Mouse (Mus musculus) megakaryocyte progenitor cell, adult 5-6 weeks (primary cell): Measurements from ENCODE around the gene Gm10570. TPM values are rescaled to one million over a fixed set of nuclear protein-coding genes. Genes with fewer than 3 reads are reported as not detected.

ENCODE experiments used
- ATAC-seq: replicated peaks from 2 replicates; pipeline ENCODE4 v1.8.0; 2016; ENCODE audit warnings: mild to moderate bottlenecking, moderate TSS enrichment, inconsistent platforms; ENCODE audit not compliant: poor library complexity
- total RNA-seq, 2 experiments: library from RNA; stranded (forward) in 1 of 2; stranded (reverse) in 1 of 2; fragments of 157-497, 149-512 nt in 1 of 2; fragments of 200-1000 nt in 1 of 2; gene quantifications; 2 replicates each; pipeline versions ENCODE4 v1.2.3 to v1.2.4; 2015 to 2017

Gene Gm10570
- total RNA-seq (2015) (not detected in 2 replicates), total RNA-seq (2017) (not detected in 2 replicates)

DNA sequence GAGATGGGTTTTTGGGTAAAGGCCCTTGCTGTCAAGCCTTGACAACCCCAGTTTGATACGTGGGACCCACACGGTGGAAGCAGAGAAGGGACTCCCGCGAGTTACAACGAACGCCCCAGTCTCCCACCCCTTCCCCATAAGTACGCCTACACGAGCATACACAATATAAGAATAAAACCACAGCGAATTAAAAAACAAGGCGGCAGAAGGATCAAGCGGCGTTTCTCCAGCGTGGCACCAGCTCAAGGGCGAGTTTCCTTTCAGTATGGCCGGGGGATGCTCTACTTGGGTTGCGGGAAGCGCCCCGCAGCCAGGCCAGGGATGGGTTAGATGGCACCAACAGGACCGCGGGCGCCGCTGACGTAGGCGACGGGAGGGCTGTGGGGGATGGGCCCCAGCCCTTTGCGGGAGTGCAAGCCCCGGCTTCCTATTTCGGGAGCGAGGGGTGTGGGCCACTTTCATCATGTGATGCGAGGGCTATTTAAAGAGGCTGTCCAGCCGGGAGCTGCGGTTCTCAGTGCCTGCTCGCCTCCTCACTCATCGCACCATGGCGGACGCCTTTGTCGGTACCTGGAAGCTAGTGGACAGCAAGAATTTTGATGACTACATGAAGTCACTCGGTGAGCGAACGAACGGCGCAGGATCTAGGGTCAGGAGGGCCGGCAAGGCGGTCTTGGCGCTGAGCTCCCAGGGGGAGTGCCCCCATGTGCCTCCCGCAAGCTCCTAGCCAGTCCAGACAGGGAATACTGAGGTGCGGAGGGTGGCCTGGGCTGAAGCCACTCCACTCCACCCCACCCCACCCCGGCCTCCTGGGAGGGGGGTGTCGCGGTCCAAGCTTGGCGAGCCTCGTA lies at the start of gene Gm10570, which contains the start of gene Fabp3:
Gm10570 (minus strand) TSS at position 444 of the 851 bp plus-strand sequence.
Fabp3 (plus strand) TSS at position 365 of the 851 bp plus-strand sequence.
- ATAC-seq = peak; percentile 10; the same call in 1 of the 2 replicates

DNA sequence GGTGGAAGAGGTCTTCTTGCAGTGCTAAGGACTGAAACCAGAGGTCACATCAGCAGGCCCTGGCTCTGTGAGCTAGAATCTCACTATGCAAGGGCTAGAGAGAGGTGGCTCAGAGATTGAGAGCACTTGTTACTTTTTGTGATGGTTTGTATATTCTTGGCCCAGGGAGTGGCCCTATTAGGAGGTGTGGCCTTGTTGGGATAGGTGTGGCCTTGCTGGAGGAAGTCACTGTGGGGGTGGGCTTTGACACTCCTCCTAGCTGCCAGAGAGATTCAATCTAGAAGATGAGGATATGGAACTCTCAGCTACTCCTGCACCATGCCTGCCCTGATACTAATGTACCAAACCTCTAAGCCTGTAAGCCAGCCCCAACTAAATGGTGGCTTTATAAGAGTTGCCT lies 49.5 kb upstream of the Gm10570 start:
- no peak for ATAC-seq

DNA sequence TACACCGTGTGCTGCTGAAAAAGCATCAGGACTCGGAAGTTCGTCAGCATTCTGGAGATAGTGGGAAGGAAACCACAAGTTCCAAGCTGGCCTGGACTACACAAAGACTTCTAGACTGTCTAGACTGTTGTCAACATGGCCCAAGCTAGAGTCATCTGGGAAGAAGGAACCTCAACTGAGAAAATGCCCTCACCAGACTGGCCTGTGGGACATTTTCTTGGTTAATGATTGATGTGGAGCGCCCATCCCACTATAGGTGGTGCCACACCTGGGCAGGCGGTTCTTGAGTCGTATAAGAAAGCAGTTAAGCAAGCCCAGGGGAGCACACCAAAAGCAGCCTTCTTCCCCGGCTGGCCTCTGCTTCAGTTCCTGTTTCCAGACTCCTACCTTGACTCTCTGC lies 44.1 kb upstream of the Gm10570 start:
- no peak for ATAC-seq

DNA sequence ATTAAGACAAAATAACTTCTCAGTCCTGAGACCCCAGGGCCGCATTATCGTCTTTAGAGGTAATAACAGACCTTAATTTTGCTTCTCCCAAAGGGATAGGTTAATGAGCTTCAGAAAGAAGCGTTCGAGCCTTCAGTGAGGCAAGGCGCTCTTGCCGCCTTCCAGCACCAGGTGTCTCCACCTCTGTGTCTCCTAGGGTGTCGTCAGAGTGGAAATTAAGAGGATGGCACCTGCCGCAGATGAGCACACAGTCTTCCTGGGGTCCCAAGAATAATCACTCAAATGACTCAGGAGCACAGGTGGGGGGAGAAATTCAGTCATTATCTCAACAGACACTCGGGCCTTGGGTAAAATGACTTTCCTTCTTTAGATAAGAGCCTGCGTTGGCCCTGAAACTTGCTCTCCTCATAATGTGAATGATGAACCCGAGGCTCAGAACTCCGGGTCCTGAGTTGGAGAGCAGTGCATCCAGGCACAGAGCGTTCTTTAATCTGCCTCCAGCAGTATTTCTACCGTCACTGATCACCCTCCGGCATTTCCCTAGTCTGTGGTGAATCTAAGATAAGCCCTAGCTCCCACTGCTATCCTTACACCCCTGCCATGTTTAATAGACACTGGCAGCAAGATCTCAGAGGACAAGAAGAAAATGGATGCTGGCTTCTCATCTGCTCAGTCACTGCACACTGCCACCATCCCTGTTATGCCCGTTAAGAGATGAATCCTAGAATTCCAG lies 42.4 kb upstream of the Gm10570 start:
- ATAC-seq = no peak

DNA sequence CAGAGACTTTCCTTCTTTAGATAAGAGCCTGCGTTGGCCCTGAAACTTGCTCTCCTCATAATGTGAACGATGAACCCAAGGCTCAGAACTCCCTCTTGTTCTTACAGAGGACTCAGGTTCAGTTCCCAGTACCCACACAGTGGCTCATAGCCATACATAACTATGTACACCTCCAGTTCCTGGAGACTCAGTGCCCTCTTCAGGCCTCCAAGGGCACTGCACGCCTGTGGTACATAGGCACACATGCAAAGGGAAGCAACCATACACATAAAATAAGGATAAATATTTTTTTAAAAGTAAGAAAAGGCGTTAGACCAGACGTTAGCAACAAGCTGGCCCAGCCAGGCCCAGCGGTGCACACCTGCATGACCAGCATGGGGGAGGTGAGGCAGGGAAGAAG lies 41.2 kb upstream of the Gm10570 start:
- ATAC-seq = no peak

DNA sequence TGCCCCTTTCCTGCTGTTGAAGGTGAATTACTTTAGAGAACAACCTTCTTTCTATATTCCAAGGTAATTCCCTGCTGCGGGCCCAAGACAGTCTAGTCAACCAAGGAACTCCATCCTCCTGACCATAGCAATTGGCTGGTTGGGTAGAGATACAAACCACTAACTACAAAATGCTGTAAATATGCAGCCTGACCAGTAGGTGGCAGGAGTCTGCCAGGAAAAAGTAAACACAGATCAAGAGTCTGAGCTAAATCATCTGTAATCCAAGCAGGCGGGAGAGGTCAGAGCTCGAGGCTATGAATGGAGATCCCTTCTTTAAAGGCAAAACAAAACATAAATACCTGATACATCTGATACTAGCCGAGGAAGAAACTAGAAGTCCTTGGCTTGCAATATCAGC lies 33.2 kb upstream of the Gm10570 start:
- peak; percentile 90 for ATAC-seq

DNA sequence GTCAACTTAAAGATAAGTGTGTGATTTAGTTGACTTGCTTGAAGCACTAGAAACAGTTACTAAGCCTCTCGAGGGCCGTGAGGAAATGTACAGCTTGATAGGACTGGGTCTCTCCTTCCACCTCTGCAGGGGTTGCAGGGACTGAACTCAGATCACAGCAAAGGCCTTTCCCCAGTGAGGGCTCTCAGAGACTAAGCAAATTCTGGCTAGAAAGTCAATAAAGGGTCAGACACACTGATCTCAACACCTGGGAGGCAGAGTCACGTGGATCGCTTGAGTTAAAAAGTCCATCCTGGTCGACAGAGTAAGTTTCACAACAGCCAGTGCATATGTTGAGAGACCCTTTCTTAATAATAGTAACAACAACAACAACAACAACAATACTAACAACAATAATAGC lies 27.4 kb upstream of the Gm10570 start:
- no peak for ATAC-seq

DNA sequence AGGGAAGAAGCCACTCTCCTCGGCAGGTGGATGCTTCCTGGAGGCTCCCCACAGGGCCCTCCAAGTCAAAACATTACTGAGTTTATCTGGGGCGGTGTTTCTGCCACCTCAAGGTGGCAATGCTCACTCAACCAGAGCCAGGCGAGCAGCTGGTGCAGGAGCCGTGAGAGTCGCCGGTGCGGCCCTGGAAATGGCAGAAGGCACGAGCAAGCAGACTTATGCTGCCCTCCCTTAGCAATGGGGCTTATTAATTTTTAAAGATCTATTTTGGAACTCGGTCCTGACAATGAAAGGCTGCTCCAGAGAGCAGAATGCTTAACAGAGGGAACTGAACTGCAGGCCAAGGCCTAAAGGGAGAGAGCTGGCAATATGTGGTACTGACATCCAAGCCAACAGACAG lies 18.9 kb upstream of the Gm10570 start:
- ATAC-seq = no peak

DNA sequence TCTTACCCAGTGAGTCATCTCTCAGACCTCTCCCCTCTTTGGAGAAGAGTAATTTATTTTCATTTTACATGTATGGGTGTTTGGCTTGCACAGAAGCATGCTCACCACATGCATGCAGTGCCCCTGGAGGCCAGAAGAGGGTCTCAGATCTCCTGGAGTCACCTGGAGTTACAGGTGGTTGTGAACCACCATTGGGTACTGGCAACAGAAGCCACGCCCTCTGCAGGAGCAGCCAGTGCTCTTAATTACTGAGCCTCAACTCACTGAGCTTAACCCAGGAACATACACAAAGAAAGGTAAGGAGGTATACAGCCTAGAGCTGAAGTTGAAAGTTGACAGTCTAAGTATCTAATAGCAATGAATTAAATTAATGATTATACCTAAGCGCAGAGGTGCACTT lies 17.0 kb upstream of the Gm10570 start:
- ATAC-seq = no peak

DNA sequence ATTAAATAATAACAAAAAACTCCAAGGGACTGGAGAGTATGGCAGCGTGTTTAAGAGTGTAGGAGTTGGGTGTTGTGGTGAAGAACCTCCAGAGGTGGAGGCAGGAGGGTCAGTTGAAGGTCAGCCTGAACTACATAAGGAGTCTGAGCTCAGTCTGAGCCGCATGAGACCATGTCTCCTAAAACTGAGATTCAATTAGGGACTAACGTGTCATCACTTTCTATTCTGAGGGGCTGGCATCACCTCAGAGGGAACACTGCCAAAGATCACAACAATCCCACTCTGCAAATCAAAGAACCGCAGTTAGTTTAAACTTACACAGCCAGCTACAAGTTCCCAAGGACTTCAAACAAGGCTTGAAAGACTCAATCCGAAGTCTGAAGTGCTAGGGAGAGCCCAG lies 15.1 kb upstream of the Gm10570 start:
- ATAC-seq = no peak

DNA sequence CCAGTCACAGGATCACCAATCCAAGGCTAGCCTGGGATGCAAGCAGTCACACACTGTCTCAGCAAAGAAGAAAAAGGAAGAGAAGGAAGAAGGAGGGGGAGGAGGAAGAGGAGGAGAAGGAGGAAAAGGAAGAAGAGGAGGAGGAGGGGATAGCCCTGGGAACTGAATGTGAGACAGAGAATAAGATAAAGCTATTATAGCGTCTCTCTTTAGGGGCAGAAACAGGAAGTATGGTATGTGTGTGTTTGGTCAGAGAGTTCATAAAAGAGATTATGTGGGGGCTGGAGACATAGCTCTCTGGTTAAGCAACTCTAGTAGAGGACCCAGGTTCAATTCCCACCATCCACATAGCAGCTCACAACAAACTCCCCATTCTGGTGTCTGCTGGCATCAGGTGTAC lies 14.7 kb upstream of the Gm10570 start:
- ATAC-seq = no peak

DNA sequence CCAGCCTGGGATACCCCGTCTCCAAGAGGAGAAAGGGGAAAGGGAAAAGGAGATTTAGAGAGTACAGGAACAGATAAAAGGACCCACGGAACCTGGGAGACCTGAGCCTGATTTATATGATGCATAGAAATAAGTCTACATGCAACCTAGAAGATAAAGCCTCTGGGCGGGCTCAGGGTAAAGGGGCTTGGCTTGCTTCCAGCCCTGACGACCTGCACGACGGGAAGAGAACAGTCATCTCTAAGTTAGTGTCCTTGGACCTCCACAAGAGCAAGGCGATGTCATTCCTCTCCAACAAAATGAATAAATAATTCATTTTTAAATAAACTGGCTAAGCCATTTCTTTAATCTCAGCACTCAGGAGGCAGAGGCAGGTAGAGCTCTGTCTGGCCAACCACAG lies 14.1 kb upstream of the Gm10570 start:
- no peak for ATAC-seq

DNA sequence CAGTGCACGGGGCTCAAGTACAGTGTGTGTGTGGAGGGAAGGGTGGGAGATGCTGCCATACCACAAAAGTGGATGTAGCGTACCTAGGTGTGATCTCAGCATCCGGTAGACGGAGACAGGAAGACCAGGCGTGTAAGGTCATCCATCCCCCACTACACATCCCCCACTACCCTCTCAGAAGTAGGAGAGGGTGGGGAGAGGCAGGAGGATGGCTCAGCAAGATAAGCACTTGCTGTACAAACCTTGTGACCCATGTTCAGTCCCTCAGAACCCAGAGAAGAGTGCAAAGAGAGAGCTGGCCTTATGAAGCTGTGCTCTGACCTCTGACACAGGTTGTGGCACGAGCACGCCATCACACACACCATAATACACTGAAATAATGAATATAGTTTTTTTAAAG lies 13.2 kb upstream of the Gm10570 start:
- no peak for ATAC-seq

DNA sequence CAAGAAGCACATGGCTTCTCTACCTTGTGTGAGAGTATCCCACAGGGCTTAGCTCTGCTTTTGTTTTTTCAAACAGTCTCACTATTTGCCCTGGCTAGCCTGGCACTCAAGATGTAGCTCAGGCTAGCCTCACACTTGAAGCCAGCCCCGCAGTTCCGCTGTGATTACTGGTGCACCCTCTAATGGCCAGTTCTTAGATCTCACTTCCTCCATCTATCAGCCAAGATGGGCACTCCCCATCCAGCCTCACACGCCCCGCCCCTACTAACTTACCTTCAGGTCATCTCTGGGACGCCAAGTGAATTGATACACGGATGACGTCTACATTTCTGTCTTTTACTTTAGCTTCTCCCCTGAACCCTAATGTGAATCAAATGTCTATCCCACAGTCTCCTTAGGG lies 11.1 kb upstream of the Gm10570 start:
- no peak for ATAC-seq

DNA sequence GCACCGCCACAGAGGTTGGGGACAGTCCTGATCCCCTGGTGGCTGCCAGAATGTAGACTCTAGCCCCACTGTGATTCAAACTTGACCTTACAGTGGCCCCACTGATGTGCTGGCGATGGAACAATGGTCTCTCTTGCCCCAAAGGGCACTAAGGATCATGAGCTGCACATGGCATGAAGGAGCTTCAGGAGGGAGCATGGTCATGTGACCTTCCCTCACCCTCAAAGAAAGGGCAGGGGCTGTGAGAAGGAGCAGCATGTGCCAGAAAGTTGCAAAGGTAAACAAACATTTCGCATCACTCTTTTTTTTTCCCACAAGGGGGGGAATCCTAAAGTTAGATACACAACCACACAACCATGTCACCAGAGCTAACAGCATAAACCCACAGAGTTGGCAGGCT lies 9.6 kb upstream of the Gm10570 start:
- ATAC-seq = no peak

DNA sequence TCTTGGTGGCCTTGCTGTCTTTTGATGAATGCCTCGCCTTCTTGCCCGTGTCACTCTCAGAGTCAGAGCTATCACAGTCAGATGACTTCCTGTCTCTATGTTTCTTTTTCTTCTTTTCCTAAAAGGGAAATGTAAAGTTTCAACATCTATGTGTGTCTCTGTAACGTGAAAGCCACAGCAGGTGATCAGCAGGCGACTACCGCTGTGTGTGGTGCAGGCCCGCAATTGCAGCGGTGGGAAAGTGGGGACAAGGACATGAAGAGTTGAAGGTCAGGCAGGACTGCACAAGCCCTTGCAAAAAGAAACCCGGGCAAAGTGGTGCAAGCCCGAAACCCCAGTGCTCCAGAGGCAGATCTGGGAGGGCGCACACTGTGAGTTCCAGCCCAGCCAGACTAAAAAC lies 8.2 kb upstream of the Gm10570 start:
- no peak for ATAC-seq

DNA sequence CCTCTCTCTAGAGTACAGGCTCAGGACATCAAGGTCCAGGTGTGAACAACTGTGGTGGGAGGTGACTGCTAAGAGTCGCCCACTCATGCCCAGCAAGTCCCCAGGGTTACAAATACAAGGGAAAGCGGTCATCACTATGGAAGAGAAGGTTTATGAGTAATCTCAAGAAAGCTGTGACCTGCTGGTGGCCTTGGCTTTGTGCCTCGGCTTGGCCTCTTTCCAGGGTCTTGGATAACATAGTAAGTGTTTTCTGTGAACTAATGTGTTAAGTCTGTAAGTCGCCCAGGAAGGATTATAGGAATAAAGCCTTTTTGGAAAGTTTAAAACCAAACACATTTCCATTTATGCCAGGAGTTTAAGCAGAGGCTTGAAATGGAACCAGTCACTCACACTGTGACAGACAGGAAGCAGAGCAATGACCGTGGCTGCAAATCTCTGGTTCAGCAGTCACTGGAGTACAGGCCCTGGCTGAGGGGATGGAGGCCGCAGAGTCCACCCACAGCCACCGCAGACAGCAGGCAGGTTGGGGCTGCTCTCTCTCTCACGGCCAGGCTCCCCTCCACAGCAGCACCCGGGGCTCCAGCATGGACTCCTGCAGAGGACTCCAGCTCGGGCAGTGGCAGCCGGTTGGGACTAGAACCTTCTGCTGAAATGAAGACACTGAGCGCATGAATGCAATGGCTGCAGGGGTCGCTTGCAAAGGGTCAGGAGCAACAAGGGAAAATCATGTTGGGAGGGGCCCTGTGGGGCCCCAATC lies 7.5 kb upstream of the Gm10570 start:
- no peak for ATAC-seq

DNA sequence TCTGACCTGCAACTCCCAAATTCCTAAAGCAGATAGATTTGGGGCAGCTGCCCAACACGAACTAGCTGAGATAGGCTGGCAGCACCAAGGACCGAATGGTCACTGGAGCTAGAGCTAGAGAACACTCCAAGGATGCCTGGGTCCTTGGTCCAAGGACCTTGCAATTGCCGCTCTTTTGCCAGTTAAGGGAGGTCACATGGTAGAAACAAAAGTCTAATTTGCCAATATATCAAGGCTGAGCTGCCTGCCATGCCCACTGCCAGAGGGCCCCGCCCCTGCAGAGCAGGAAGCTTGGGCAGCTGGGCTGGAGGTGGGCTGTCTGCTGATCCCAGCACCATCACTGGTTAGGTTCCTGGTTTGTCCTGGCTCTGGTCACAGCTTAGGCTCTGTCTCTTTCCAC lies 5.1 kb upstream of the Gm10570 start:
- no peak for ATAC-seq

DNA sequence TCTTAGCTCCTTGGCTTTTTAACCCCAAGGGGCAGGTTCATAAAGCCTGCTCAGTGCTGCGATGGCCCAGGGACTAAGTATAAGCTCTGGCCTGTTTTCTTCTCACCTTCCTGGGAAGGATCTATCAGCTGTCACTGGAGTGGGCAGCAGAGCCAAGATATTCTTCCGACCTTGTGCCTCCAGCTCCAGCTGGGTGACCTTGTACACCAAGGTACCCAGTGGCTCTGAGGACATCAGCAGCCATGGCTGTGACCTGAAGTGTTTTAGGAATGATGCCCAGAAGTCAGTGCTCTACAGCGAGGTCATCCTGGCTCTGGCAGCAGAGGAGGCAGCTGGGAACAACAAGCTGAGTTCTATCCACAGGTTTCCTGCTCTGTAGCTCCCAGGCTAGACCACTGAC lies 4.1 kb upstream of the Gm10570 start:
- ATAC-seq = no peak

DNA sequence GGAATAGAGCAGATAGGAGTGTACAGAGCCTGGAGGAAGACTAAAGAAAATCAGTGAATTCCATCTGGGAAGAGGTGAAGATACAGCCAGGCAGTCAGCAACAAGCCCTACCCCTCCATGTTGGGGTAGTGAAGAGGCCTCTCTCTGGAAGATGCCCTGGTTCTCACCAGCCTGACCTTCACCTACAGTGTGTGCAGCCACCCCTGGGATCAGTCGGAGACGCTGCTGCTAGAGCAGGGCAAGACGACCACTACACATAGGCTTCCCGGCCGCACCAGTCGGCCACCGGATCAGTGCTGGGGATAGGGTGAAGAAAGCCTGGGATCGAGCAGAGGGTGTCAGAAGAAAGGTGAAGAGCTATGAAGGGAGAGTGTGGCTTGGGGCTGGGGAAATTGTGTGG lies 780 bp upstream of the Gm10570 start:
- ATAC-seq = no peak

DNA sequence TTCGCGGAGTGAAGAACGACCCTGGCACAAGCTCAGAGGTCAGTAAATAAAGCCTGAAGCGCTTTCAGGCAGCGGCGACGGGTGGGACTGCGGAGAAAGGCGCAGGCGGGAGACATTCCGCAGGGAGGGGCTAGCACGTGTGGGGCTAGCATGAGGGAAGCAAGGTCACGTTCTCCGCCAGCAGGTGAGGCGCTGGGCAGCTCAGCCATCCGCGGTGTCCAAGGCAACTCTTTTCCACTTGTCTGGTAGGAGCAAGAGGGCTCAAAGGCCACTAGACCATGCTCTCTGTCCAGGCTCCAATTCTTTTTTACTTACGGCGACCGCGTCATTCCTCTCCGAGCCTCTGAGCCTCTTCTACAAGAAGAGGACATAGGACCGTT lies 633 bp downstream of the Gm10570 start:
- peak; percentile 66 for ATAC-seq
